Mouse (Mus musculus) brain, embryonic 14.5 days (tissue): ENCODE measurements at regions not wholly inside any gene's neighbourhood (a gene's known extent, or its start where the extent isn't known, plus 50 kb on each side); places are given as distances from the start of the nearest gene placed in this dataset.

Experiments
- CTCF ChIP-seq: fragments of 200-500 bp; IDR thresholded peaks from 2 replicates; pipeline ENCODE4 v1.5.1; 2012; ENCODE audit warnings: inconsistent platforms, mild to moderate bottlenecking, moderate library complexity, borderline replicate concordance; ENCODE audit not compliant: insufficient read depth, insufficient read length; ENCODE audit errors: extremely low read depth
- POLR2A ChIP-seq: fragments of 200-500 bp; IDR thresholded peaks from 2 replicates; pipeline ENCODE4 v1.6.1; 2012; ENCODE audit warnings: mild to moderate bottlenecking, inconsistent platforms, borderline replicate concordance; ENCODE audit not compliant: poor library complexity, insufficient read depth, insufficient read length, severe bottlenecking; ENCODE audit errors: extremely low read depth

GRCm38 (mm10) chrX:99286876-99287275 is 150.9 kb downstream of the Efnb1 start:
- TF ChIP-seq CTCF (no peak), POLR2A (no peak)
